Mouse (Mus musculus) liver (tissue): ENCODE measurements at regions not wholly inside any gene's neighbourhood (a gene's known extent, or its start where the extent isn't known, plus 50 kb on each side); places are given as distances from the start of the nearest gene placed in this dataset.

Experiments
- DNase-seq: peaks from one replicate; pipeline ENCODE4 v3.0.0-alpha.2; 2020; ENCODE audit warnings: mixed read lengths

GRCm38 (mm10) chr13:28793166-28793935 lies 160.2 kb downstream of the Sox4 start:
- DNase-seq: no peak

DNA sequence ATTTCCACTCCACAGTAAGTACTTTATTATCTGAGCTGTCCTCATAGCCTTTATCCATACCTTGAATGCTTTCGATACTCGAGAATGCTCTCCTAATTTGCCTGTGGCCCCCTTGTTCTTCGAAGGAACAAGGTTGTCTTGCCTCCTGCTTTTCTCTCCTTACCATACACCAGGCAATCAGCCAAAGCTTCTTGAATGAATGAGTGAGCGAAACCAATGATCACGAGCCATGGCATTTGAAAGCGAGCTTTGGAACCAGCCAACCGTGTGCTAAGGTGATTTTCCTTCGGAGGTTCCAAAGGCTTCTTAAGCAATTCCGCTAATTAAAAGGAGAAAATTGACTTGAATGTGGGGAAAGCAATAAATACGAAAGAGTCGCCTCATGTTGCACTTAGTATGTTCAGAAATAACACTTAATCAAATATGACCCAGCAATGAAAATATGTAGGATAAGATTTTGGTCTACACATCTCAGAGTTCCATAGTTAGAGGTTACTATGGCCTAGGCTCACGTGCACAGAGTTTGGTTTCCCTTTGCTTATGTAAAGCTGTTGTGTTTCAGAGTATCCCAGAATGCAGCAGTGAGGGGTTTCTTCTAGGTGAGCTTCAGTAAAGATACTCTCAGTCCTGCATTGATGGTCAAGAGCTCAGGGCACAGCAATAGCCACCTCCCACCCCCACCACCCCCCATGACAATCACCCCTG lies 160.9 kb downstream of the Sox4 start:
- no peak for DNase-seq

GRCm38 (mm10) chr13:28790381-28790780 lies 163.1 kb downstream of the Sox4 start:
- DNase-seq: no peak

GRCm38 (mm10) chr13:28787331-28787643 lies 166.2 kb downstream of the Sox4 start:
- no peak for DNase-seq

DNA sequence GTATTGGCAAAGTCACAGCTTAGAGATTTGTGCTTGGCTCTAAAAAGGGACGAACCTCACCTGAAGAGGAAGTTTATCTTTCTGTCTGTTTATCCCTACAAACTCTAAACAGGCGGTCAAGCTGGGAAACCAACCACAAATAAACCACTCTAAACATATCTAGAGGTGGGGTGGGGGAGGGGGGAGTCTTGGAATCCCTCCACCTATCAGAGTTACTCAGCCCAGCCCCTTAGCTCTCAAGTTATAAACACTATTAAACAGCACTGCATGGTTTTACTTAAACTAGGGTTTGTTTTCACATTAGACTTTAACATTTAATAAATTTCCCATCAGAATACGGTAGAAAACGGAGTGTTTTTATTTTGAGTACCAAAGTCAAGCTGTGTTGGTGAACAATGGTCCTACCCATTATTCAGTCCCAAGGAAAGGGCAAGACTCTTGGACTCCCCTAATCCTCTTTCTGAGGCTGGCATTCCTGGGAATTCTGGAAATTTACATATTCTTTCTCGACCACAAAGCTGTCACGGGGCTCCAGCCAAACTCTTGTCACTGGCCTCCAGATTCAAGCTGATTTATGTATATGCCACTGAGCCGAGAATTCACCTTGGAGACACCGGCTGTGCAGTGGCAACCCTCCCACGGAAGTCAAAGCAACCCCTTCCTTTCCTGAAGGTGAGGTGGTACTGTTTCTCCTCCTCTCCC lies 166.7 kb downstream of the Sox4 start:
- no peak for DNase-seq

DNA sequence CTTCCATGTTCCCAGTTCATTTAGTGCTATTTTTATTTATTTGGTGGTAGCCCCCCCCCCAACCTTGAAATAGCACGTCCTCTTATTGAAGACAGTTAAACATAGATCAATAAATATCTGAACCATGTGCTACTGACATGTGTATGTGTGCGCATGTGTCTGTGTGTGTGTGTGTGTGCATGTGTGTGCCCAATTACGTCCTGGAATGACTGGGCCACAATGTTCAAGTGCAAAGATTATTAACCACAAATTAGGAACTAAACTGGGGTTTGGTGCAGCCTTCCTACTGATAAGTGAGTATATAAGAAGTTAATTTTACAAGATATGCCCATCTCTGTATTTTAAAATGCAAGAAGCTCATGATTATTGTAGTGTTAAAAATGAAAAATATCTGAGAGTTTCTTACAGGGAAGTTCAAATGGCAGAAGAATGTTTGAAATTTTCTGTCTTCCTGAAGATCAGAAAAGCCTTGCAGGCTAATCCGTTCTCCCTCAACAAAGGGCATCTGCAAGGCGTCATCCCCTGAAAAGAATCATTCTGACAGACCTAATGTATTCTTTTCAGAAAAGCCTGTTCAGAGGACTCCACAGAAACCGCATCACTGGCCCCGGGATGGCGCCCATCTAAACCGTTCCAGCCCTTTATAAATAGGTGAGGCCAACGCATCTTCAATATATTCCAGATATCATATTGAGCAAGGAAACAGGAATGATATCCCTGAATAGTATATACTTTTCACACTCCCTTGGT lies 170.8 kb downstream of the Sox4 start:
- no peak for DNase-seq

GRCm38 (mm10) chr13:28782081-28782480 lies 171.4 kb downstream of the Sox4 start:
- DNase-seq: no peak

DNA sequence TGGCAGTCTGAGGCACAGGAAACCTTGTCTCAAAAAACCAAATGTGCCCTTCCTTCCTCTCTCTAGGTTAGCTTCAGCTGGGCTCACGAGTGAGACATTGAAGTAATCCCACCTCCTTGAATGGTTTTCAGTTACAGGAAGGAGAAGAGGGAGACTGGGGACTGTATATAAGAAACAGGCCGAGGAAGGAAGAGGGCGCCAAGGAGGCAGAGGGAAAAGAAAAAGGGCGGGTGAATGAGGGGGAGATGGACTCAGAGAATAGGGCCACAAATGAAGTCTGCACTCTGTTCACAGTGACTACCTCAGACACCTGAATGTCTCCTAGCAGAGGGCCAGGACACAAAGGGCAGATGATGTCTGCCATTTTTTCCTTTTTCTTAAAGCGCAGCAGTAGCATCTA lies 171.9 kb downstream of the Sox4 start:
- no peak for DNase-seq

- DNase-seq: no peak
Measured at GRCm38 (mm10) chr13:28780462-28780861, 173.1 kb downstream of the Sox4 start.

GRCm38 (mm10) chr13:28775142-28775815 lies 178.2 kb downstream of the Sox4 start:
- no peak for DNase-seq

DNA sequence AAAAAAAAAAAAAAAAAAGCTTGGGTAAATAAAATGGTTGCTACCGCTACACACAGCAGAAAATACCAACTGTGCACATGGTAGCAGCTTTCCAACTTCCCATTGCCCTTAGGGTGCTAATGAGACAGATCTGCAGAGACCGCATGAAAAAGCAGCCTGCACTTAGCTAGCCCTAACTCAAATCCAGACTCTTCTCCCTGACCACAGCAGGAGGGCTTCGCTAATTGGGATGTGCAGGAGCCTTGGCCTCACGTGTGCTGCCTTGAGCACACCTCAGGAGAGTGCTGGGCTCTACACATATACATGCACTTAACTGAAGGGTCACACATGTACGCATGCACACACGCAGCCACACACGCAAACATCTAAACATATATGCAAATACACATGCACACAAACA lies 178.9 kb downstream of the Sox4 start:
- no peak for DNase-seq

DNA sequence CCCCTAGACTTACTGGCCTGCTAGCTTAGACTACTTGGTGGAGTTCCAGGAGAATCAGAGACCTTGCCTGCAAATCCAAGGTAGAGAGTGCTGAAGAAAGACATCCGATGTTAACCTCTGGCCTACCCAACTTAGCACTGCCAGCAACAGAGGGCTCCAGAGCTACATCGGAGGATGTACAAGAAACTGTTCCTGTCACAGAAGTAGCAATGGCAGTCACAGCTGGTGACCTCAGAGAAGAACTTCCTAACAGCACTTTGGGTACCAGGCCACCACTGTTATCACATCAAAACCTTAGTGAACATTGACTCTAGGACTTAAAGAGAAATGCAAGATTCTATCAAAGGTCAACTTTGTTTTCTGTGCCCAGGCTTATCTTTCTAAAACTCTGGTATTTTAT lies 180.0 kb downstream of the Sox4 start:
- no peak for DNase-seq

- no peak for DNase-seq
Measured at GRCm38 (mm10) chr13:28770531-28770930, 183.0 kb downstream of the Sox4 start.

GRCm38 (mm10) chr13:28770018-28770417 lies 183.5 kb downstream of the Sox4 start:
- DNase-seq: no peak

DNA sequence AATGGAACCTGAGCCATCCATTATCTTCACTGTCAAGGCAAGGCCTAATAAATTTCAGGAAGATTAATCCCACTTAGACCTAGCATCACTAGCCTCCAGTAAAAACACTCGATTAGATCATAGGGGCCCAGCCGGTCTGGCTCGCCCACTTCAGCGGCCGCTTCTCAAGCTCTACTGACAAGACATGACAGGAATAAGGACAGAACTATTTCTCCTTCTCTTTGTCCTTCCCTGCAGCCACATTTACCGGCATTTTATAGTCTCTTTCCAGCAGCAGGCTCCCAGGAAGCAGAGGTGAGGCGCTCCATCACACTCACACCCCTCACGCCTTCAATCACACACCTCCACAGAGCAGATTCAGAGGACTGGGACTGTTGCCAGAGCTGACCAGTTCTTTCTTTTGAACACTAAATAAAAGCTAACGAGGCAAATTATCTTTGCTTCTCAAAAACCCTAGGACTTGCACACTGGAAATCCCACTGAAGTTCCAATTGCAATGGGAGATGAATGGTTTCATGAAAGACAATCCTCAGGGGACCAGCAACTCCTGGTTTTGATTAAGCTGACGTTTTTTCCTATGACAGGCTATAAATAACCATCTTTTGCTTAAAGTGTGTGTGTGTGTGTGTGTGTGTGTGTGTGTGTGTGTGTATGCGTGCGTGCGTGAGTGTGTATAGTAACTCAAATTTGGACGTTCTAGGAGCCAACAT lies 184.6 kb downstream of the Sox4 start:
- no peak for DNase-seq

DNA sequence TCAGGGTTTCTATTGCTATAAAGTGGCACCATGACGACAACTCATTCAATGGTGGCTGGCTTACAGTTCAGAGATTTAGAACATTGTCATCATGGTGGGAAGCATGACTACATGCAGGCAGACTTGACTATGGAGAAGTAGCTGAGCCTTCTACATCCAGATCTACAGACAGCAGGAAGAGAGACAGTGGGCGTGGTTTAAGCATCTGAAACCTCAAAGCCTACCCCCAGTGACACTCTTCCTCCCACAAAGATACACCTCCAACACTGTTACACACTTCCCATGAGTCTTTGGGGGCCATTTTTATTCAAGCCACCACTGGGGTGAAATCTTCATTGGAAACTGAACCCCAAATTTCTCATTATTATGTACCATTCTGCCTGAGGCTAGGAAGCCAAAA lies 191.0 kb downstream of the Sox4 start:
- no peak for DNase-seq

GRCm38 (mm10) chr13:28759026-28759425 lies 194.5 kb downstream of the Sox4 start:
- no peak for DNase-seq

DNA sequence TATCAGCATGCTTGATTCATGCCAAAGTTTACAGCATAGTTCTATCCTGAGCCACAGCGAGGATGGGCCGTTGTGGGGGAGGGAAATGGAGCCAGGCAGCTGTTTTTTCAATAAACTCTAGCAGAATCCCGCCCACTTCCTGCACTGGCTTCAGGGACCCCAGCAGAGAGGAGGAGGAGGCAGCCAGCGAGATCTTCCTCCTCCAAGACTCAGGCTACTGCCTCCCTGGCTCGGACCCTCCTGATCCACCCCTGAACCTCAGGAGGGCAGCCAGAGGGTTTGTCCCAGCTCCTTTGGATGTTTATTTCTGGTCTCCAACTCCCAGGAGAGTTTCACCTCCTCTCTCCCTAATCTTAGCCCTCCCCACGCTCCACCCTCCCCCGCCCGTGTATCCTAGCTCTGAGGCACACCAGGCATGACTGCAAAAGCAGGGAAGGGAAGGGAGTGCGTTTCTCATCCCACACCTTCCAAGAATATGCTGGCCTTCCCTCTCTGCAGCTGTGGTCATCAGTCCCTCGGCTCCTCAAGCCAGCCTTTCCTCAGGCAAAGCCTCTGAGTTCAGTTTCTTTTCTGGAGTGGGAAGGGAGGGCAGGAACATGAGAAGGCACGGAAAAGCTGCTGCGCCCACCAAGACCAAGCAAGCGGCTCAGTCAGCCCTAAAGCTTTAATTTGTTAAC lies 195.5 kb downstream of the Sox4 start:
- peak; percentile 73 for DNase-seq

DNA sequence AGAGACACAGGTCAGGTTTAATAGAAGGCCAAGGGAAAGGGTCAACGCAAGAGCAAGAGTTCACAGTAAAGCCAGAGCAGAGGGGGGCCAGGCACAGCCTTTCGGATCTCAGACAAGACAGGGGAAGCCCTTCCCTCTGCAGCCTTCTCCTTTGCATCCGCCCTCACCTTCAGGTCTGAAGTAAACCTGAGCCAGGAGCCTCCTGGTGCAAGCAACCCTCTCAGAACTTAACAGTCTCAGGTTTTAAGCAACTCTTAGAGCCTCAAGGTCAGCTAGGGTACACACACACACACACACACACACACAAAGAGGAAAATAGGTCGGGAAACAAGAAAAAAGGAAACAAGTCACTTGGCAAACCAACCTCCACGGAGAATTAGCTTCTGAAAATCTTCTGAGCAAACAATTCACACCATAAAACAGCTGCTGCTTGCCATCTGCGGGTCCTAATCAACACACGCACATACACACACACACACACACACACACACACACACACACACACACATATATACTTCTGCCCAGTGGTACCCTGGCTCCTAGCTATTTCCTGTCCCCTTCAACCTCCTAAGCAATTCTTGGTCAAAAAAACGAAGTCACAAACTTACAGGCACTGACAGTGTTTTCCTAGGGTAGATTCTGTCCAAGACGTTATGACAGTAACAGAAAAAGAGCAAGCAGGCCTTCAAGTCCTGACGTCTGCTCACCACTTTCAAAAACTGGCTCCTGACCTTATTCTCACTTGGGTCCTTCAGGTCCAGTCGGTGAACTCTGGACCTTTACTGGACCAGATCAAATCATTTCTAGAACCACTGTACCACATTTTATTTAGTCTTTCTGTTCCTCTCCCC lies 196.4 kb downstream of the Sox4 start:
- no peak for DNase-seq

DNA sequence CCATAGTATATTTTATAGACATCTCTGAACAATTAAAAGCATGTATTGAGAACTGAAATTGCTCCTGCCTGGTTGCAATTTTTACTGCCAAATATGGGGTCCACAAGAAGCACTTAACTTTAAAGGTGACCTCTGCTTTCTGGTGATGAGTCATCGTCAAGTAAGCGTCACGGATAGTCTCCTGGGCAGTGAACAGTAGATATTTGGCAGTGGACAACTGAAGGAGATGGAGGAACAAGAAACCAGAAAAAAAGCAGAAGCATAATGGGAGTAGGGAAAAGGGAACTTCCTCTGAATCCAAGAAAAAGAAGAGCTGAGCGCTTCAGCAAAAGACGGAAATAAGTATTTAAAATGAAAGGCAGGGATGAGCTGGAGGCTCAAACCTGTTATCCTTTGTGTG lies 199.3 kb downstream of the Sox4 start:
- no peak for DNase-seq
